Mouse (Mus musculus) kidney, adult 2 months (tissue): ENCODE data around the gene Siah2.

Experiments used
- CTCF ChIP-seq: fragments of 200-500 bp; conservative IDR thresholded peaks from 2 replicates; pipeline ENCODE4 v1.5.1; 2011; ENCODE audit warnings: low read depth, mild to moderate bottlenecking, control low read depth, low read length, moderate library complexity, mixed read lengths; ENCODE audit not compliant: insufficient read depth, insufficient read length
- POLR2A ChIP-seq: fragments of 200-500 bp; IDR thresholded peaks from one replicate; pipeline ENCODE4 v1.6.1; 2011; ENCODE audit warnings: low read depth, low read length, control low read depth

- TF ChIP-seq CTCF, result no peak
- TF ChIP-seq POLR2A, result no peak
These were observed 12.2 kb downstream of the Siah2 start for GRCm38 (mm10) chr3:58679996-58680395.
